Mouse (Mus musculus): ENCODE results near the gene Slc10a1. TPM values are rescaled to one million over a fixed set of nuclear protein-coding genes. Genes with fewer than 3 reads are reported as not detected.

Gene Slc10a1
- 0.47 and 0.95 TPM in 2 replicates for polyA plus RNA-seq (2014; fragmentation: Nextera tagmentation; extraction: Ambion mirVana)

DNA sequence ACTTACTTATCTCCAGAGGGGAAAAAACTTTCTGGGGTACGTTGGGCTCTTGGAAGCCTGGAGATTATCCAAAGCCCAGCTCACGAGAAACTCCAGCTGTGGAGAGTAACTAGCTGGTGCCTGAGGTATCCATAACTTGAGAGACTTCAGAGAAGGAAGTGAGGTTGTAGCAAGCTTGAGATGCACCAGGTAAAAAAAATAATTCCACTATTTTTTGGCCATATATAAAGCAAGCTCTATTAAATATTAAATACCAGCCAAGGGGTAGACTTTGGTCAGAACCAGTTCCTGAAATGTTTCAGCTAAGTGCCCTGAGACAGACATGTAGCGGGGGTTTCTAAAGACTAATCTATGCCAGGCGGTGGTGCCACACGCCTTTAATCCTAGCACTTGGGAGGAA lies at the start of gene Slc10a1:
TSS of gene Slc10a1 (minus strand) at position 101 of the 400 bp plus-strand sequence.
- DNase-seq (ENCODE audit: low spot score) (no peak), ATAC-seq (replicated peaks; ENCODE audit: low FRiP score) (no peak)
- H3K4me3 ChIP-seq (ENCODE audit: low read depth, low read length) = no peak within 1 kb of the TSS

DNA sequence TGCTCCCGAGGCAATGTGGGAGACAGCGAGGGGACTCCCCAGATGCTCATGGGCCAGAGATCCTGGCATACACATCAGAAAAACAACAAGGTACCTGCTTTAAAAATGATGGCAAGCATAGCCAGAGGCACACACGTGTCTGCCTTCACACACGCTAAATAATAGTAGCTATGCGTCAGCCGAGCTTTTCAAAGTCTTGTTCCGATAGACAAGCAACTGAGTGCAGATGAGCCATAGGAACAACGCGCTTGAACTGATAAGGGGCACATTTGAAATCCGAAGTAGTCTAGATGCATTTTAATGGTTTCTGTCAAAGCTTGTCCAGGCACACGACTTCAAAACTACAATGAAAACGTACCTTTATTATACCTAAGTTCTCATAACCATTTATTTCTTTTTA lies 49.1 kb upstream of the Slc10a1 start:
- Histone ChIP-seq H3K9ac (ENCODE audit: low read depth, low read length) (no peak overlapping the region), H3K27me3 (replicated peaks; ENCODE audit: control insufficient read depth, insufficient read depth, low read length) (no peaks in the 10 kb centered on the region; the same call in 1 of the 2 replicates), H3K4me1 (replicated peaks; ENCODE audit: control insufficient read depth, insufficient read depth, low read length) (no peaks in the 10 kb centered on the region), H3K36me3 (ENCODE audit: control insufficient read depth, insufficient read depth, low read length) (no peaks in the 10 kb centered on the region), H3K9me3 (ENCODE audit: control insufficient read depth, low read length) (no peaks in the 10 kb centered on the region), H3K27ac (ENCODE audit: low read depth, low read length) (no peak overlapping the region), H3K4me2 (no peak overlapping the region), H3K4me3 (ENCODE audit: low read depth, low read length) (no peak overlapping the region)
- WGBS = 87% methylated on average over 12 of the region's 12 CpGs
- DNase-seq (ENCODE audit: low spot score) (no peak), ATAC-seq (replicated peaks; ENCODE audit: low FRiP score) (no peak)

More for the DNA sequence above, at the start of gene Slc10a1:
- Histone ChIP-seq H3K4me2 (no peak within 1 kb of the TSS), H3K36me3 (ENCODE audit: control insufficient read depth, insufficient read depth, low read length) (no peaks in the 10 kb centered on the region), H3K9me3 (ENCODE audit: control insufficient read depth, low read length) (no peaks in the 10 kb centered on the region), H3K4me1 (replicated peaks; ENCODE audit: control insufficient read depth, insufficient read depth, low read length) (no peaks in the 10 kb centered on the region), H3K27me3 (replicated peaks; ENCODE audit: control insufficient read depth, insufficient read depth, low read length) (no peaks in the 10 kb centered on the region), H3K27ac (ENCODE audit: low read depth, low read length) (no peak within 1 kb of the TSS), H3K9ac (ENCODE audit: low read depth, low read length) (no peak within 1 kb of the TSS)
- WGBS = 85% methylated on average over 5 of the region's 5 CpGs

DNA sequence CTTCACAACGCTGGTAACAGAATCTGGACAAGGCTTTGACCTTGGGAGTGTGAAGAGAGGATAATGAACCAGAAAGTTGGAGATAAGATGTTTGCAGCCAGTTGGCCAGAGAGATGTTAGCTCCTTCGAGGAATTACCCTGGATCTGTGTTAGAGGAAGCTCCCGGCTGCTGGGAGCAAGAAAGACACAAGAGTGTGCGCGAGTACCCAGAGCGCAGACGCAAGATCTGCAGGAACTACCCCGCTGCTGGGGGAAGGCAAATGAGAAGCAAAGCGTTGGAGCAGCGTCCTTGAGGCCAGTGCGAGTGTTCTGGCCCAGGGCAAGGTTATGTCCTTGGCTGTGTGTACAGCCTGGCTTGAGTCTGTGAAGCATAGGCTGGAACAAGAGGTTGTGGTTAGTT lies 45.0 kb upstream of the Slc10a1 start:
- no peak for DNase-seq (ENCODE audit: low spot score)
- no peak overlapping the region for H3K4me2 ChIP-seq
- WGBS = 68% methylated on average over 11 of the region's 11 CpGs

DNA sequence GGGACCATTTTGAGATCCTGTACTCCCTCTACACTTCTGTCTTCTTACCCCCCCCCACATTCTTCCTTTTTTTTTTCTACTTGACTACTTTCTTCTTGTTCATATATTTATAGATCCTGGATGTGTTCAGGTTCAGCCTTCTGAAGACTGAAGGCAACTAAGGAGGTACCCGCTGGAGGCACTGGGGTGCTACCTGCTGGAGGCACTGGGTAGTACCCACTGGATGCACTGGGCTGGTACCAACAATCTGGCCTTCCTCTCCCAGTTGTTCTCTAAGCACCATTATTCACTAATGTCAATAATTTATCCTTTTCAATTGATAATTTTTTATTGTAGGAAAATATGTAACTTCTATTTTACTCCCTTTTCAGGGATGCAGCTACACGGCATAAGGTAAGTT lies 43.5 kb upstream of the Slc10a1 start:
- DNase-seq (ENCODE audit: low spot score) = no peak
- 75% methylated on average over 2 of the region's 2 CpGs for WGBS
- no peak for ATAC-seq (replicated peaks; ENCODE audit: low FRiP score)

More for the DNA sequence above, 45.0 kb upstream of the Slc10a1 start:
- H3K4me3 ChIP-seq (ENCODE audit: low read depth, low read length) = no peak overlapping the region
- H3K9me3 ChIP-seq (ENCODE audit: control insufficient read depth, low read length) = no peaks in the 10 kb centered on the region
- no peak for ATAC-seq (replicated peaks; ENCODE audit: low FRiP score)
- no peaks in the 10 kb centered on the region for H3K27me3 ChIP-seq (replicated peaks; ENCODE audit: control insufficient read depth, insufficient read depth, low read length)
- no peaks in the 10 kb centered on the region for H3K36me3 ChIP-seq (ENCODE audit: control insufficient read depth, insufficient read depth, low read length)
- no peak overlapping the region for H3K9ac ChIP-seq (ENCODE audit: low read depth, low read length)
- peaks cover 7% of the 10 kb centered on the region; the same call in 1 of the 2 replicates for H3K4me1 ChIP-seq (replicated peaks; ENCODE audit: control insufficient read depth, insufficient read depth, low read length)
- no peak overlapping the region for H3K27ac ChIP-seq (ENCODE audit: low read depth, low read length)

DNA sequence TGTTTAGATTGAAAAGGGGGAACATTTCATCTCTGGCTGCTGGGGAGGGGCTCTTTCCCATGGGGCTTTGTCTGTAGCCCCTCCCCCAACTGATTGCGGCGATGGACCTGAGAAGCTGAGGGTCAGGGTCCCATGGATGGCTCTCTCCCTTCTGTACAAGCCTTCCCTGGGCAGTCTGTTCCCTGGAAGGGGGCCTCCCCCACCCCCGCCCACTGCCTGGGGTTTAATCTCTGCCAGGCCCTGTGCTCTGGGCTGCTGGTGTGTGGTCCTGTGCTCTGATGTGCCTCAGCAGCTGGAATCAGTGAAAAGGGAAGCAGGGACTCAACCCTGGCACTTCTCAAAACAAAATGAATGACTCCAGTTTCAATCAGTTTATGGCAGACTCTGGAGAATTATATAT lies 41.3 kb upstream of the Slc10a1 start:
- DNase-seq (ENCODE audit: low spot score) (no peak), ATAC-seq (replicated peaks; ENCODE audit: low FRiP score) (no peak)
- Histone ChIP-seq H3K4me3 (ENCODE audit: low read depth, low read length) (no peak overlapping the region), H3K4me1 (replicated peaks; ENCODE audit: control insufficient read depth, insufficient read depth, low read length) (peaks cover 7% of the 10 kb centered on the region; the same call in 1 of the 2 replicates), H3K36me3 (ENCODE audit: control insufficient read depth, insufficient read depth, low read length) (no peaks in the 10 kb centered on the region), H3K27me3 (replicated peaks; ENCODE audit: control insufficient read depth, insufficient read depth, low read length) (no peaks in the 10 kb centered on the region), H3K9me3 (ENCODE audit: control insufficient read depth, low read length) (no peaks in the 10 kb centered on the region), H3K9ac (ENCODE audit: low read depth, low read length) (no peak overlapping the region), H3K27ac (ENCODE audit: low read depth, low read length) (no peak overlapping the region), H3K4me2 (no peak overlapping the region)
- WGBS = 21% methylated on average over 3 of the region's 3 CpGs

More for the DNA sequence above, 43.5 kb upstream of the Slc10a1 start:
- no peak overlapping the region for H3K9ac ChIP-seq (ENCODE audit: low read depth, low read length)
- no peak overlapping the region for H3K4me3 ChIP-seq (ENCODE audit: low read depth, low read length)
- H3K4me2 ChIP-seq = no peak overlapping the region
- peaks cover 7% of the 10 kb centered on the region; the same call in 1 of the 2 replicates for H3K4me1 ChIP-seq (replicated peaks; ENCODE audit: control insufficient read depth, insufficient read depth, low read length)
- no peaks in the 10 kb centered on the region for H3K36me3 ChIP-seq (ENCODE audit: control insufficient read depth, insufficient read depth, low read length)
- H3K9me3 ChIP-seq (ENCODE audit: control insufficient read depth, low read length) = no peaks in the 10 kb centered on the region
- H3K27ac ChIP-seq (ENCODE audit: low read depth, low read length) = no peak overlapping the region
- H3K27me3 ChIP-seq (replicated peaks; ENCODE audit: control insufficient read depth, insufficient read depth, low read length) = no peaks in the 10 kb centered on the region

DNA sequence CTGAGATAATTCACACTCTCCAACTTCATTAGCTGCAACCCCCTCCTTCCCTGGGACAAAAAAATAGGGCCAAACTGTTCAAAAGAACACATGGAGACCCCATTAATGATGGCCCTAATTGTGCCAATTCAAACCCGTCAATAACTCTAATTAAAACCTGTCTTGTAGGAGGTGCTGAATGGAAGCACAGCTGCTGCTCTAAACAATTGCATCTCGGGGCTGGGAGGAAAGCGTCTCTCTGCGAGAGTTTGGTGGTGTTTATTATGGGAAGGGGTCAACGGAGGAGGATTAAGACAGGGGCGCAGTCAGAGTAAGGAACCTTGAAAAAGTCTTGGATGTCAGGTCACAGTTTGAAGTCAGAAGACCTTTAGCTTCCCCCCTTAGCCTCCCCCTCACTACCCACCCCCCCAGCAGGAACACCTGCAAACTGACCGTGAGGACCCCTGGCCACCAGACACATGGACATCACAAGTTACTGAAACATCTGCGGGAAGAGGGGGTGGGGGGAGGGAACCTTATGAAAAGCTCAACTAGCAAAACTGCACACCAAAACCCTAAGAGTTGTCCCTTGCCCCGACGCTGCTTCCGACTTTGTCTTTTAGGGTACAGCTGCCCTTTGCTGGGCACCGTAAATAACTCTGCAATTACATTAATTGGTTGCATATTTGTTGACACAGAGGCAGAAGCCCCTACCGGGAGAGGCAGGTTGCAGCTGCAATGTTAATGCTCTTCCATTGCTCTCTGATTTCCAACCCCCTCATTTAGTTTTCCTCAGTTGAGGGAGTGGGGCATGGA lies 34.5 kb upstream of the Slc10a1 start:
- Histone ChIP-seq H3K4me2 (no peak overlapping the region), H3K27ac (ENCODE audit: low read depth, low read length) (no peak overlapping the region), H3K9ac (ENCODE audit: low read depth, low read length) (no peak overlapping the region), H3K4me1 (replicated peaks; ENCODE audit: control insufficient read depth, insufficient read depth, low read length) (no peaks in the 10 kb centered on the region), H3K9me3 (ENCODE audit: control insufficient read depth, low read length) (no peaks in the 10 kb centered on the region), H3K27me3 (replicated peaks; ENCODE audit: control insufficient read depth, insufficient read depth, low read length) (peaks cover 12% of the 10 kb centered on the region; the same call in 1 of the 2 replicates), H3K4me3 (ENCODE audit: low read depth, low read length) (no peak overlapping the region), H3K36me3 (ENCODE audit: control insufficient read depth, insufficient read depth, low read length) (no peaks in the 10 kb centered on the region)
- 56% methylated on average over 13 of the region's 13 CpGs for WGBS
- DNase-seq (ENCODE audit: low spot score) = no peak
- no peak for ATAC-seq (replicated peaks; ENCODE audit: low FRiP score)

DNA sequence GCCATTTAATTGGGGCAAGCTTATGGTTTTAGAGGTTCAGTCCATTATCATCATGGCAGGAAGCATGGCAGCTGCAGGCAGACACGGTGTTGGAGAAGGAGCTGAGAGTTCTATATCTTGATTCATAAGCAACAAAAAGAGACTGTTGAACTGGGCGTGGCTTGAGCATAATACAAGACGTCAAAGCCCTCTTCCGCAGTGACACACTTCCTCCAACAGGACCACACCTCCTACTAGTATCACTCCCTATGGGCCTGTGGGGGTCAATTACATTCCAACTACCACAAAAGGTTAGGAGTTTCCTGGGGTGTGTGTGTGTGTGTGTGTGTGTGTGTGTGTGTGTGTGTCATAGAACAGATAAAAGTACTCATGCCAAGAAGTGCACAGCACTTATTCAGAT lies 32.4 kb upstream of the Slc10a1 start:
- no peak for DNase-seq (ENCODE audit: low spot score)
- H3K4me2 ChIP-seq = no peak overlapping the region
- WGBS = 67% methylated on average over 4 of the region's 4 CpGs

DNA sequence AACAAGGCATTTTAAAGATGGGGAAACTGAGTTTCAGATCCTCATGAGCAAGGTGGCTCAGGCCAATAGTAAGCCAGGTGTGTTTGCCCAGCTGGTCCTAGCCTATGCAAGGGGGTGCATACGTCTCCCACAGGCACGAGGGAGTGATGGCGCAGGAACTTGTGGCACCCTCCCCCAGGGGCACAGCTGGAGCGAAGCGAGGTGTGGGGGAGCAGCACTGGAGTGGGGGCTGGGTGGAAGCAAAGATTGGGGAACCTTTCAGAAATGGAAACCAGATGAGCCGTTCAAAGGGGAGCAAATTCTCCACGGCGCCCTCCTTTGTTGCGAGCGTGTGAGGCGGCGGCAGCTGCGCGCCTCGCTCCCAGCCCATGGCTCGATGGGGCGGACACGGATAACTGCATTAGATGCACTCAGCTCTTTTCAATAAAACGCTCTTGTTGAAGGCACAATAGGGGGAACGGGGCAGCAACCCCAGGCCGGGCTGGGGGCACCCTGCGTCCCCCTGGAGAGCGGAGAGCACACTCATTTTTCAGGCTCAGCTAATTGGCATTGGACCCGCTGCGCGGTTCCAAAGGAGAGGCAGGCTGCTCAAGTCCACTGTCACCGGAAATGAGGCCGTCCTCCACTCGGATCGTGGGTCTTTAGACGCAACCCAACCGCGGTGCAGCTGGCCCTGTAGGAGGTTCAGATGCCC lies 30.2 kb upstream of the Slc10a1 start:
- Histone ChIP-seq H3K27me3 (replicated peaks; ENCODE audit: control insufficient read depth, insufficient read depth, low read length) (peaks cover 18% of the 10 kb centered on the region), H3K9ac (ENCODE audit: low read depth, low read length) (no peak overlapping the region), H3K27ac (ENCODE audit: low read depth, low read length) (no peak overlapping the region), H3K9me3 (ENCODE audit: control insufficient read depth, low read length) (0 out of 2 replicates have a peak, but pooled peaks cover 2% of the 10 kb centered on the region), H3K4me3 (ENCODE audit: low read depth, low read length) (peak overlapping the region; percentile 14; the same call in 1 of the 2 replicates), H3K4me1 (replicated peaks; ENCODE audit: control insufficient read depth, insufficient read depth, low read length) (no peaks in the 10 kb centered on the region), H3K4me2 (peak overlapping the region; percentile 52), H3K36me3 (ENCODE audit: control insufficient read depth, insufficient read depth, low read length) (no peaks in the 10 kb centered on the region)
- ATAC-seq (replicated peaks; ENCODE audit: low FRiP score) (no peak), DNase-seq (ENCODE audit: low spot score) (no peak)
- WGBS = 11% methylated on average over 33 of the region's 33 CpGs

More for the DNA sequence above, 32.4 kb upstream of the Slc10a1 start:
- no peak for ATAC-seq (replicated peaks; ENCODE audit: low FRiP score)
- H3K9ac ChIP-seq (ENCODE audit: low read depth, low read length) = no peak overlapping the region
- H3K4me1 ChIP-seq (replicated peaks; ENCODE audit: control insufficient read depth, insufficient read depth, low read length) = no peaks in the 10 kb centered on the region
- H3K27me3 ChIP-seq (replicated peaks; ENCODE audit: control insufficient read depth, insufficient read depth, low read length) = peaks cover 18% of the 10 kb centered on the region
- H3K36me3 ChIP-seq (ENCODE audit: control insufficient read depth, insufficient read depth, low read length) = no peaks in the 10 kb centered on the region
- no peak overlapping the region for H3K27ac ChIP-seq (ENCODE audit: low read depth, low read length)
- H3K4me3 ChIP-seq (ENCODE audit: low read depth, low read length) = no peak overlapping the region
- no peaks in the 10 kb centered on the region for H3K9me3 ChIP-seq (ENCODE audit: control insufficient read depth, low read length)
